Mouse (Mus musculus) forebrain, embryonic 14.5 days (tissue): ENCODE data around the gene Klhl25. TPM values are rescaled to one million over a fixed set of nuclear protein-coding genes. Genes with fewer than 3 reads are reported as not detected.
"Not testable (repeated sequence)": the region's sequence is repeated elsewhere in the genome, so short reads cannot be mapped to it uniquely, and the experiment has no call there.

Experiments
- ATAC-seq: fragments of 200-750 bp; cut with Nextera tagmentation; 2 replicates; pipeline ENCODE4 v1.8.0; 2017; ENCODE audit warnings: mild to moderate bottlenecking, moderate library complexity
- DNase-seq: peaks from one replicate; pipeline ENCODE4 v3.0.0-alpha.2; 2015; ENCODE audit warnings: low spot score
- H3K27ac ChIP-seq: fragments of 300-500 bp; sonication (generic); 2 replicates; pipeline ENCODE4 v1.5.1; 2014; ENCODE audit warnings: low read depth, mild to moderate bottlenecking, control low read depth, low read length, moderate library complexity
- H3K27me3 ChIP-seq: fragments of 300-500 bp; sonication (generic); replicated peaks from 2 replicates; pipeline ENCODE4 v1.6.1; 2014; ENCODE audit warnings: low read length, control low read depth, mixed read lengths; ENCODE audit not compliant: control insufficient read depth, insufficient read depth
- H3K36me3 ChIP-seq: fragments of 300-500 bp; sonication (generic); 2 replicates; pipeline ENCODE4 v1.6.1; 2014; ENCODE audit warnings: low read length, control low read depth; ENCODE audit not compliant: control insufficient read depth, insufficient read depth
- H3K4me1 ChIP-seq: fragments of 300-500 bp; sonication (generic); 2 replicates; pipeline ENCODE4 v1.6.1; 2014; ENCODE audit warnings: antibody characterized with exemption, low read length, control low read depth; ENCODE audit not compliant: control insufficient read depth, insufficient read depth
- H3K4me2 ChIP-seq: fragments of 300-500 bp; sonication (generic); 2 replicates; pipeline ENCODE4 v1.6.1; 2014; ENCODE audit warnings: mild to moderate bottlenecking, control low read depth, low read length
- H3K4me3 ChIP-seq: fragments of 300-500 bp; sonication (generic); 2 replicates; pipeline ENCODE4 v1.5.1; 2014; ENCODE audit warnings: low read depth, low read length, control low read depth
- H3K9ac ChIP-seq: fragments of 300-500 bp; sonication (generic); 2 replicates; pipeline ENCODE4 v1.6.1; 2014; ENCODE audit warnings: mild to moderate bottlenecking, low read length, control low read depth, moderate library complexity
- H3K9me3 ChIP-seq: fragments of 300-500 bp; sonication (generic); replicated peaks from 2 replicates; pipeline ENCODE4 v1.6.1; 2016; ENCODE audit warnings: low read length, control low read depth, mixed read lengths; ENCODE audit not compliant: control insufficient read depth
- WGBS: fragments of 180-500 bp; shearing (Covaris S2); extraction: QIAGEN DNeasy Blood & Tissue Kit; methylation state at CpG from one replicate; pipeline ENCODE4 v1.1.7; 2014; 5-methylcytosine and 5-hydroxymethylcytosine counted together
- polyA plus RNA-seq: library from polyadenylated mRNA; unstranded; fragments of >200 nt; fragmentation: Nextera tagmentation; extraction: Ambion mirVana; gene quantifications from 2 replicates; pipeline ENCODE4 v1.2.1, GENCODE M21; 2014

The Klhl25 gene
- polyA plus RNA-seq, 1 experiment from 2014 or later, result 36.9 TPM

- ATAC-seq (no peak), DNase-seq (no peak)
- Histone ChIP-seq H3K27ac (no peak overlapping the region), H3K9me3 (no peaks in the 10 kb centered on the region), H3K4me1 (peaks cover 55% of the 10 kb centered on the region), H3K4me2 (no peak overlapping the region), H3K36me3 (no peaks in the 10 kb centered on the region), H3K9ac (no peak overlapping the region), H3K27me3 (no peaks in the 10 kb centered on the region), H3K4me3 (no peak overlapping the region)
- WGBS, result 86% methylated on average over 10 of the region's 10 CpGs
Measured at GRCm38 (mm10) chr7:75851290-75851689, 3.2 kb downstream of the Klhl25 start.

- Histone ChIP-seq H3K9ac (no peak overlapping the region), H3K27me3 (no peaks in the 10 kb centered on the region), H3K4me1 (peaks cover 54% of the 10 kb centered on the region), H3K4me2 (peak overlapping the region; percentile 10; the same call in 1 of the 2 replicates), H3K4me3 (no peak overlapping the region), H3K36me3 (no peaks in the 10 kb centered on the region), H3K27ac (peak overlapping the region; percentile 59; the same call in 1 of the 2 replicates), H3K9me3 (no peaks in the 10 kb centered on the region)
- DNase-seq, result peak; percentile 85
- ATAC-seq, result peak; percentile 30
- WGBS, result 12% methylated on average over 4 of the region's 4 CpGs
Measured at GRCm38 (mm10) chr7:75852363-75852762, 4.3 kb downstream of the Klhl25 start.

- no peaks in the 10 kb centered on the region for H3K27me3 ChIP-seq
- H3K9me3 ChIP-seq, result no peaks in the 10 kb centered on the region
- DNase-seq (no peak), ATAC-seq (no peak)
- H3K36me3 ChIP-seq, result no peaks in the 10 kb centered on the region
- H3K4me2 ChIP-seq, result peak overlapping the region; percentile 10; the same call in 1 of the 2 replicates
- no peak overlapping the region; the same call in 1 of the 2 replicates for H3K9ac ChIP-seq
- 55% methylated on average over 8 of the region's 8 CpGs for WGBS
- no peak overlapping the region for H3K4me3 ChIP-seq
- peak overlapping the region; percentile 59; the same call in 1 of the 2 replicates for H3K27ac ChIP-seq
- peaks cover 52% of the 10 kb centered on the region for H3K4me1 ChIP-seq
Measured at GRCm38 (mm10) chr7:75853171-75853830, 5.2 kb downstream of the Klhl25 start.

GRCm38 (mm10) chr7:75854231-75854925, 6.3 kb downstream of the Klhl25 start:
- Histone ChIP-seq H3K27me3 (no peaks in the 10 kb centered on the region), H3K9me3 (no peaks in the 10 kb centered on the region), H3K36me3 (no peaks in the 10 kb centered on the region), H3K9ac (peak overlapping the region; percentile 25; the same call in 1 of the 2 replicates), H3K4me2 (0 out of 2 replicates have a peak overlapping the region, but pooled peaks have one; percentile 14), H3K4me1 (peaks cover 48% of the 10 kb centered on the region), H3K4me3 (no peak overlapping the region), H3K27ac (peak overlapping the region; percentile 72)
- 9% methylated on average over 6 of the region's 6 CpGs for WGBS
- ATAC-seq, result peak; percentile 24
- peak; percentile 73 for DNase-seq

- DNase-seq (no peak), ATAC-seq (no peak)
- no peak overlapping the region for H3K4me2 ChIP-seq
- WGBS, result 65% methylated on average over 6 of the region's 6 CpGs
- H3K9ac ChIP-seq, result peak overlapping the region; percentile 25; the same call in 1 of the 2 replicates
- no peak overlapping the region for H3K4me3 ChIP-seq
- H3K36me3 ChIP-seq, result no peaks in the 10 kb centered on the region
- H3K4me1 ChIP-seq, result peaks cover 42% of the 10 kb centered on the region
- no peaks in the 10 kb centered on the region for H3K9me3 ChIP-seq
- peak overlapping the region; percentile 72 for H3K27ac ChIP-seq
- H3K27me3 ChIP-seq, result no peaks in the 10 kb centered on the region
Measured at GRCm38 (mm10) chr7:75855028-75855427, 6.9 kb downstream of the Klhl25 start.

GRCm38 (mm10) chr7:75856259-75856658, 8.1 kb downstream of the Klhl25 start:
- Histone ChIP-seq H3K4me2 (no peak overlapping the region), H3K36me3 (no peaks in the 10 kb centered on the region; the same call in 1 of the 2 replicates), H3K4me1 (peaks cover 41% of the 10 kb centered on the region), H3K27ac (no peak overlapping the region), H3K9me3 (no peaks in the 10 kb centered on the region), H3K4me3 (no peak overlapping the region), H3K27me3 (no peaks in the 10 kb centered on the region), H3K9ac (no peak overlapping the region)
- 90% methylated on average over 11 of the region's 11 CpGs for whole genome bisulfite sequencing
- DNase-seq (no peak), ATAC-seq (no peak)

- peaks cover 8% of the 10 kb centered on the region for H3K4me1 ChIP-seq
- peaks cover 3% of the 10 kb centered on the region for H3K36me3 ChIP-seq
- H3K27me3 ChIP-seq, result no peaks in the 10 kb centered on the region
- no peak overlapping the region for H3K27ac ChIP-seq
- H3K4me3 ChIP-seq, result no peak overlapping the region
- DNase-seq, result no peak
- WGBS, result 90% methylated on average over 9 of the region's 9 CpGs
- no peak for ATAC-seq
- no peaks in the 10 kb centered on the region for H3K9me3 ChIP-seq
- H3K4me2 ChIP-seq, result no peak overlapping the region
- H3K9ac ChIP-seq, result no peak overlapping the region
Measured at GRCm38 (mm10) chr7:75859771-75860196, 11.7 kb downstream of the Klhl25 start.

GRCm38 (mm10) chr7:75861638-75862426, 13.7 kb downstream of the Klhl25 start:
- 89% methylated on average over 5 of the region's 7 CpGs for WGBS
- not testable (repeated sequence) for H3K4me3 ChIP-seq, H3K4me1 ChIP-seq, ATAC-seq, H3K4me2 ChIP-seq, H3K27me3 ChIP-seq, DNase-seq, H3K9me3 ChIP-seq, H3K9ac ChIP-seq, H3K27ac ChIP-seq
- H3K36me3 ChIP-seq, result peaks cover 24% of the 10 kb centered on the region
